Mouse (Mus musculus) intestine, postnatal 0 days (tissue): Measurements from ENCODE around the gene Dock9. TPM values are rescaled to one million over a fixed set of nuclear protein-coding genes. Genes with fewer than 3 reads are reported as not detected.

Source experiments
- ATAC-seq: fragments of 200-750 bp; cut with Nextera tagmentation; 2 replicates; pipeline ENCODE4 v1.8.0; 2017; ENCODE audit warnings: mild to moderate bottlenecking, moderate TSS enrichment, moderate library complexity
- H3K27ac ChIP-seq: fragments of 300-500 bp; sonication (generic); 2 replicates; pipeline ENCODE4 v1.5.1; 2014; ENCODE audit warnings: mild to moderate bottlenecking, low read depth, low read length, moderate library complexity
- H3K27me3 ChIP-seq: fragments of 300-500 bp; sonication (generic); replicated peaks from 2 replicates; pipeline ENCODE4 v1.6.1; 2014; ENCODE audit warnings: low read length, mixed read lengths; ENCODE audit not compliant: control insufficient read depth, insufficient read depth
- H3K36me3 ChIP-seq: fragments of 300-500 bp; sonication (generic); 2 replicates; pipeline ENCODE4 v1.6.1; 2014; ENCODE audit warnings: mild to moderate bottlenecking, moderate library complexity; ENCODE audit not compliant: control insufficient read depth, insufficient read depth
- H3K4me1 ChIP-seq: fragments of 300-500 bp; sonication (generic); replicated peaks from 2 replicates; pipeline ENCODE4 v1.6.1; 2014; ENCODE audit warnings: antibody characterized with exemption, low read length, mixed read lengths; ENCODE audit not compliant: control insufficient read depth, insufficient read depth
- H3K4me2 ChIP-seq: fragments of 300-500 bp; sonication (generic); replicated peaks from 2 replicates; pipeline ENCODE4 v1.6.1; 2014; ENCODE audit warnings: low read depth, mild to moderate bottlenecking, moderate library complexity
- H3K4me3 ChIP-seq: fragments of 300-500 bp; sonication (generic); 2 replicates; pipeline ENCODE4 v1.5.1; 2014; ENCODE audit warnings: low read depth, low read length
- H3K9ac ChIP-seq: fragments of 300-500 bp; sonication (generic); 2 replicates; pipeline ENCODE4 v1.6.1; 2014; ENCODE audit warnings: mild to moderate bottlenecking, low read depth, low read length
- H3K9me3 ChIP-seq: fragments of 300-500 bp; sonication (generic); 2 replicates; pipeline ENCODE4 v1.6.1; 2016; ENCODE audit warnings: mixed run types; ENCODE audit not compliant: control insufficient read depth
- CTCF ChIP-seq: sonication (generic); IDR thresholded peaks from 2 replicates; pipeline ENCODE4 v1.5.1; 2016; ENCODE audit warnings: low read depth, mild to moderate bottlenecking, control low read depth, antibody characterized with exemption, moderate library complexity
- WGBS: fragments of 180-500 bp; shearing (Covaris S2); extraction: QIAGEN DNeasy Blood & Tissue Kit; methylation state at CpG from one replicate; pipeline ENCODE4 v1.1.7; 2014; 5-methylcytosine and 5-hydroxymethylcytosine counted together
- polyA plus RNA-seq: library from polyadenylated mRNA; unstranded; fragments of >200 nt; fragmentation: Nextera tagmentation; extraction: Ambion mirVana; gene quantifications from 2 replicates; pipeline ENCODE4 v1.2.1, GENCODE M21; 2015

Dock9 gene
- polyA plus RNA-seq, 1 experiment from 2014 or later, result 6.2 TPM

DNA sequence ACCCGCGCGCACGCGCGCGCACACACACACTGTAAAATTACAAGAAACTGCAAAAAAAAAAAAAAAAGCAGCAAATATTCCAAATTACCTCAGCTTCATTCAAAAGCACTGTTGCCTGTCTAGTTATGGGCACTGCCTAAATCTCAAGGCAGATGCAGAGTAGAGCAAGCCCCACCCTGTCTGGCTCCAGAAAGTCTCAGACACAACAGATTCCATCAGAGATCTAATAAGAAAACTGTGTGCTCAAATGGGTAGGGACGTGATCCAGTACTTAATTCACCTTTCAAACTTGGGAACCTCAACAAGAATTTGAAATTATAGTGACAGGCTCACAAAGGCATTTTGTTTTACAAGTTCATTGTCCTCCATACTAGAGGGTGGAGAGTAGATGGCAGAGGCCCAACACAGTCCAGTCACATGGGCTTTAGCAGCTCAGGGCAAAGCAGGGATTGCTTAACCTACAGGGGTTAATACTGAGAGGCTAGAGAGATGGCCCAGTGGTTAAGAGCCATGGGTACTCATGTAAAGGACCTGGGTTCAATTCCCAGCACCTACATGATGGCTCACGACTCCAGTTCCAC, 131.9 kb downstream of the Dock9 start:
- 97% methylated on average over 9 of the region's 9 CpGs for WGBS
- Histone ChIP-seq H3K36me3 (no peaks in the 10 kb centered on the region; the same call in 1 of the 2 replicates), H3K27me3 (no peaks in the 10 kb centered on the region), H3K9ac (no peak overlapping the region), H3K4me3 (no peak overlapping the region), H3K27ac (peak overlapping the region; percentile 15; the same call in 1 of the 2 replicates), H3K9me3 (no peaks in the 10 kb centered on the region), H3K4me1 (no peaks in the 10 kb centered on the region), H3K4me2 (no peak overlapping the region)
- TF ChIP-seq CTCF, result no peak
- no peak for ATAC-seq

GRCm38 (mm10) chr14:121663913-121664312, 133.7 kb downstream of the Dock9 start:
- Histone ChIP-seq H3K9ac (no peak overlapping the region), H3K4me1 (no peaks in the 10 kb centered on the region), H3K27me3 (no peaks in the 10 kb centered on the region), H3K27ac (no peak overlapping the region), H3K36me3 (no peaks in the 10 kb centered on the region; the same call in 1 of the 2 replicates), H3K9me3 (no peaks in the 10 kb centered on the region), H3K4me3 (no peak overlapping the region), H3K4me2 (no peak overlapping the region)
- TF ChIP-seq CTCF, result no peak
- ATAC-seq, result no peak
- 53% methylated on average over 1 of the region's 1 CpGs for WGBS

DNA sequence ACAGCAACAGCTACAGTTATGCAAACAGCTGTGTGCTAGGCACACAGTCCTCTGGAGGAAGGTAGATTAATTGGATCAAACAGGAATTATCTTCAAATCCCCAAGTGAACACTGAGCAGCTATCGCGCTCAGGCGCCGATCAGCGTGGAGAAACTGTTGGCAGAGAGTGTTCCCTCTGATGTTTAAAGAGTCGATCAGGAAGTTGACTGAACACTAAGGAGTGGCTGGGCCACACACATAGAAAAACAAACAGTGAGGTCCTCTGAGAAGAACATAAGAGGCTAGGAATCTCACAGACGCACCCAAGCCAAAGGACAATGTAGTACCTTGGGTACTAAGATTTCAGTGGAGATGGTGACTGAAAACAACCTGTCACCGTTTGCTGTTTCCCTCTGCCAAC, 136.7 kb downstream of the Dock9 start:
- H3K36me3 ChIP-seq, result peaks cover 17% of the 10 kb centered on the region
- H3K27ac ChIP-seq, result no peak overlapping the region
- H3K4me3 ChIP-seq, result no peak overlapping the region
- 0 out of 2 replicates have a peak, but pooled peaks have one; percentile 33 for ATAC-seq
- no peaks in the 10 kb centered on the region for H3K4me1 ChIP-seq
- H3K9me3 ChIP-seq, result no peaks in the 10 kb centered on the region
- H3K9ac ChIP-seq, result no peak overlapping the region
- H3K4me2 ChIP-seq, result no peak overlapping the region
- no peaks in the 10 kb centered on the region for H3K27me3 ChIP-seq
- no peak for TF ChIP-seq CTCF
- 8% methylated on average over 8 of the region's 8 CpGs for WGBS

DNA sequence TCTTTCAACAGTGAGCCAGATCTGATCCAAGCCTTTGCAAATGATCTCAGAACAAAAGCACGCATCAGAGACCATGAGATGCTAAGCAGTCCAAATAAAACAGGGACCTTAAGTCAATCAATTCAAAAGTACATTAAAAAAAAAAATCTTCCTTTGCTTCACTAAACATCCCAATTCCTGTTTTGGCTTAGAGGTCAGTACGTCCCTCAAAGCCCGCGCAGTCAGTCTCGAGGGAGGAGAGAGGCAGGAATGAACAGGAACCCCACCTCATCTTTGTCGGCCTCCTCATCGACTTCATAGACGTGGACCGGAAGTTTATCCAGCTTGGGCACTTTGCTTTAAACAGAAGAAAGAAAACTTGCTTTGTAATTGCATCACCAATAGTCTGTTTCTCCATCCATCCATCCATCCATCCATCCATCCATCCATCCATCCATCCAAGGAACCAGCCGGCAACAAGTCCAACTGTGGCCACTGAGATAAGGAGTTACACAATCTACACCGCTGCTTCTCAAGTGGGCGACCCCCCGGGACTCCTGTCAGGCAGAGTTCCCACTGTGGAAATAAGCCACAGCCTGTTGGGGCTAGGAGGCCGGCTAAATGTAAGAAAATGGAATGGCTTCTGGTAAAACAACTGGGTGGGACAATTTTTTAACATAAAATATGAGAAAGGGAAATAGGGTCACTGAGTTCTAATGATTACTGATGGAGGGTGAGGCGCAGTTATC, 137.3 kb downstream of the Dock9 start:
- ATAC-seq, result no peak
- TF ChIP-seq CTCF, result no peak
- no peaks in the 10 kb centered on the region for H3K4me1 ChIP-seq
- no peak overlapping the region for H3K27ac ChIP-seq
- H3K9ac ChIP-seq, result no peak overlapping the region
- no peaks in the 10 kb centered on the region for H3K27me3 ChIP-seq
- H3K9me3 ChIP-seq, result no peaks in the 10 kb centered on the region
- 59% methylated on average over 15 of the region's 15 CpGs for WGBS
- no peak overlapping the region for H3K4me2 ChIP-seq
- peaks cover 17% of the 10 kb centered on the region for H3K36me3 ChIP-seq
- no peak overlapping the region for H3K4me3 ChIP-seq

GRCm38 (mm10) chr14:121659061-121659824, 138.4 kb downstream of the Dock9 start:
- Histone ChIP-seq H3K9me3 (no peaks in the 10 kb centered on the region), H3K4me2 (no peak overlapping the region), H3K27me3 (no peaks in the 10 kb centered on the region), H3K4me1 (no peaks in the 10 kb centered on the region), H3K4me3 (no peak overlapping the region), H3K27ac (no peak overlapping the region), H3K9ac (no peak overlapping the region), H3K36me3 (peaks cover 17% of the 10 kb centered on the region)
- WGBS, result 76% methylated on average over 12 of the region's 12 CpGs
- no peak for TF ChIP-seq CTCF
- no peak for ATAC-seq

DNA sequence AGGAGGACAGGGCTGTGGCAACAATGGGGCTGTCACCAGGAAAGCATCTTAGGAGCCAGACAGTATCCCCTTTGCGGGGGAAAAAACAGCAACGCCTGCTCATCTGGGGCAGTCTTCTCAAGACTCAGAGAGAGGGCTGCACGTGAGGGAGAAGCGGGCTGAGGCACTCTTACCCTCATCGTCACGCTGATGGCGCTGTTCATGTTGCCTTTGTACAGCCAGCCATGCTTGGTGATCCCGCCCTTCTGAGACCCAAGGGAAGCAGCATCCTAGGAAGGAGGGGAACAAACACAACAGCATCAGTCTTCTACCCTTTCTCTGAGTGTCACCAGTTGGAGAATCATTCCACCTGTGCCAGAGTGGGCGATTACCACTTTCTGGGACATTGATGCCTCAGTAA, 139.1 kb downstream of the Dock9 start:
- no peaks in the 10 kb centered on the region for H3K9me3 ChIP-seq
- 88% methylated on average over 9 of the region's 9 CpGs for WGBS
- no peaks in the 10 kb centered on the region for H3K4me1 ChIP-seq
- no peak overlapping the region for H3K27ac ChIP-seq
- ATAC-seq, result no peak
- TF ChIP-seq CTCF, result no peak
- no peak overlapping the region for H3K9ac ChIP-seq
- H3K4me2 ChIP-seq, result no peak overlapping the region
- no peaks in the 10 kb centered on the region for H3K27me3 ChIP-seq
- no peak overlapping the region for H3K4me3 ChIP-seq
- H3K36me3 ChIP-seq, result peaks cover 17% of the 10 kb centered on the region
